Mouse (Mus musculus): ENCODE results near the gene Adarb1. TPM values are rescaled to one million over a fixed set of nuclear protein-coding genes. Genes with fewer than 3 reads are reported as not detected.

The Adarb1 gene
- polyA plus RNA-seq, 1 experiment from 2014 or later: 10.9 TPM

DNA sequence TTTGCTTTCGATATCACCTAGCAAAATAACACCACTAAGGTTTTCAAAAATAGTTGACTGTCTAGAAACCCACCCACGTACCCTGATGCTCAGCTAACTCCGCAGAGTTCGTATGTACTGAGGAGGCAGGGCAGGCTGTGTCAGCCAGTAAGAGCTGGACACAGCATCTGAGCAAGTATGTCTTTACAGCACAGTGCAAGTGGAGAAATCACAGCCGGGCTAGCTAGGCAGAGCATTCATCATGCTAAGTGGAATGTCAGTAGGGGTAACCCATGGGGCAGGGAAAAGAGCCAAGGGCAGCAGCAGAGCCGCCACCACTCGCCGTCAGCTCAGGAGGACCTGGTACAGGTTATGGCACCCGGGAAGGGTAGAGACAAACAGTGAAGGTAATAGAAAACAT is 84.6 kb downstream of the Adarb1 start:
- H3K9ac ChIP-seq (replicated peaks): no peak overlapping the region
- ATAC-seq: no peak
- WGBS: 88% methylated on average over 9 of the region's 9 CpGs
- no peaks in the 10 kb centered on the region for H3K27me3 ChIP-seq
- H3K9me3 ChIP-seq: no peaks in the 10 kb centered on the region
- no peak overlapping the region for H3K4me2 ChIP-seq (replicated peaks)
- H3K4me1 ChIP-seq (replicated peaks): peaks cover 8% of the 10 kb centered on the region; the same call in 1 of the 2 replicates
- no peaks in the 10 kb centered on the region for H3K36me3 ChIP-seq
- H3K4me3 ChIP-seq (replicated peaks): no peak overlapping the region
- no peak overlapping the region for H3K27ac ChIP-seq

DNA sequence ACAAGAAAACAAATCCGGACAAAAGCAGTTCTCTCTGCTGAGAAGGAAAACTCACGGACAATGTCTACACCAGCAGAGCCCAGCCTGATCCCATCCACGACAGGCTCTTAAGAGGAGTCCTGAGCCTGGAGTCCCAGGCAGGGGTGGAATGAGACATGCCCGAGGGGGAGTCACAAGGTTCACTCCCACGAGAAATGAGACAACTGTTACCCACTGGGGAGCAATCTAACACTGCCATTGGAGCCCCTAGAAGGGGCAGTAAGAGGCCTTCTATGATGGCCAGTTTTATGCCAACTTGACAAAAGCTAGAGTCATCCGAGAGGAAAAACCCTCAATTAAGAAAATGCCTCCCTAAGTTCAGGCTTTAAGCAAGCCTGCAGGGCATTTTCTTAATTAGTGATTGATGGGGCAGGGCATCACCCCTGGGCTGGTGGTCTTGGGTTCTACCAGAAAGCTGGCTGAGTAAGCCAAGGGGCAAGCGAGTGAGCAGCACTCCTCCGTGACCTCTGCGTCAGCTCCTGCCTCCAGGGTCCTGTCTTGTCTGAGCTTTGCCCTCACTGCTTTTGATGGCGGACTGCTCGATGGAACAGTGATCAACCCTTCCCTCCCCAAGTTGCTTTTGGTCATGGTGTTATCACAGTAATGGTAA is 88.5 kb downstream of the Adarb1 start:
- no peak for ATAC-seq
- Histone ChIP-seq H3K4me1 (replicated peaks) (no peaks in the 10 kb centered on the region), H3K4me3 (replicated peaks) (no peak overlapping the region), H3K36me3 (no peaks in the 10 kb centered on the region), H3K9ac (replicated peaks) (no peak overlapping the region), H3K27me3 (no peaks in the 10 kb centered on the region), H3K9me3 (no peaks in the 10 kb centered on the region), H3K27ac (no peak overlapping the region), H3K4me2 (replicated peaks) (no peak overlapping the region)
- 79% methylated on average over 11 of the region's 11 CpGs for WGBS

DNA sequence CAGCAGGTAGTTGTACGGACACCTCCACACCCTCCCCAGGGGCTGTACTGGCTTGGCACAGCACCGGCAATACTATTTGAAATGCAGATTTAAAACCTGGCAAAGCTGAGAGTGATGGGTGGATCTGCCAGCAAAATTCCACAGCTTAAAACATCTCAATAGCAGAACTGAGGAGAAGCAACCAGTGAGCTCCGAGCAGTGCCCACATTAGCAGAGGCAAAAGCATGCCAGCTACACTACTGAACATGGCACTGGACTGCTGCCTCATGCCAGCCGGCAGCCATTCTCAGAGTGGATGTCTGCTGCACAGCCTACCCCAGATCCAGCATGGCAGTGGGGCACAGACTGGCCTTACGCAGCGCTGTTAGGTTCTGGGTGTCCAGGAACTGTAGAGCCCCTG is 93.4 kb downstream of the Adarb1 start:
- Histone ChIP-seq H3K4me1 (replicated peaks) (no peaks in the 10 kb centered on the region), H3K9ac (replicated peaks) (no peak overlapping the region), H3K4me3 (replicated peaks) (no peak overlapping the region), H3K27me3 (no peaks in the 10 kb centered on the region), H3K36me3 (no peaks in the 10 kb centered on the region), H3K4me2 (replicated peaks) (no peak overlapping the region), H3K27ac (no peak overlapping the region), H3K9me3 (no peaks in the 10 kb centered on the region)
- no peak for ATAC-seq
- WGBS: 90% methylated on average over 6 of the region's 6 CpGs

DNA sequence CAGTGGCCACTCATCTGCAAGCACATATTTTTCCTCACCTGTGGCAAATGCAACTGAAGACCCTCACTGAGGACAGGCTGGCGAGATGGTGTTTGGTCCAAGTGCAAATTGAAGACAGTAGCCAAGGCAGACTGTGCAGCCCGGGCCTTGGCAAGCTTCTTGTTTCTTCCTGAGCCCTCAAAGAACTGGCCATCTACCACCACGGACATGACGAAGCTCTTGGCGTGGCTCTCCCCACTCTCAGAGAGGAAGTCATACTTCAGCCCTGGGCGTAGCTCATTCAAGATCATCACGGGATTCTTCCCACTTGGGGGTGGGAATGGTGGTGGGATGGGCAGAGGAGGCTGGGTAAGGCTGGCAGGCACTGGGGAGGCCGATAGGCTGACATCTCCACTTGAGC is 96.5 kb downstream of the Adarb1 start:
- ATAC-seq: no peak
- no peaks in the 10 kb centered on the region for H3K9me3 ChIP-seq
- H3K4me1 ChIP-seq (replicated peaks): no peaks in the 10 kb centered on the region
- no peak overlapping the region for H3K9ac ChIP-seq (replicated peaks)
- no peak overlapping the region for H3K4me3 ChIP-seq (replicated peaks)
- no peaks in the 10 kb centered on the region for H3K27me3 ChIP-seq
- no peaks in the 10 kb centered on the region for H3K36me3 ChIP-seq
- H3K27ac ChIP-seq: no peak overlapping the region
- no peak overlapping the region for H3K4me2 ChIP-seq (replicated peaks)
- WGBS: 94% methylated on average over 8 of the region's 8 CpGs

GRCm38 (mm10) chr10:77321001-77321400 is 97.1 kb downstream of the Adarb1 start:
- Histone ChIP-seq H3K9me3 (no peaks in the 10 kb centered on the region), H3K4me1 (replicated peaks) (no peaks in the 10 kb centered on the region), H3K4me2 (replicated peaks) (no peak overlapping the region), H3K27ac (no peak overlapping the region), H3K9ac (replicated peaks) (no peak overlapping the region), H3K4me3 (replicated peaks) (no peak overlapping the region), H3K27me3 (no peaks in the 10 kb centered on the region), H3K36me3 (no peaks in the 10 kb centered on the region)
- no peak for ATAC-seq
- 78% methylated on average over 1 of the region's 1 CpGs for WGBS

GRCm38 (mm10) chr10:77315682-77316081 is 102.4 kb downstream of the Adarb1 start:
- ATAC-seq: no peak
- no peak overlapping the region for H3K4me2 ChIP-seq (replicated peaks)
- no peak overlapping the region for H3K4me3 ChIP-seq (replicated peaks)
- peaks cover 11% of the 10 kb centered on the region for H3K36me3 ChIP-seq
- 90% methylated on average over 2 of the region's 2 CpGs for WGBS
- no peak overlapping the region for H3K27ac ChIP-seq
- H3K27me3 ChIP-seq: no peaks in the 10 kb centered on the region
- no peaks in the 10 kb centered on the region for H3K4me1 ChIP-seq (replicated peaks)
- H3K9me3 ChIP-seq: no peaks in the 10 kb centered on the region
- H3K9ac ChIP-seq (replicated peaks): no peak overlapping the region

GRCm38 (mm10) chr10:77314711-77315266 is 103.3 kb downstream of the Adarb1 start:
- ATAC-seq: no peak
- Histone ChIP-seq H3K4me2 (replicated peaks) (no peak overlapping the region), H3K9ac (replicated peaks) (no peak overlapping the region), H3K9me3 (no peaks in the 10 kb centered on the region), H3K27ac (no peak overlapping the region), H3K4me3 (replicated peaks) (no peak overlapping the region), H3K36me3 (peaks cover 15% of the 10 kb centered on the region), H3K27me3 (no peaks in the 10 kb centered on the region), H3K4me1 (replicated peaks) (no peaks in the 10 kb centered on the region)
- WGBS: 86% methylated on average over 9 of the region's 9 CpGs

DNA sequence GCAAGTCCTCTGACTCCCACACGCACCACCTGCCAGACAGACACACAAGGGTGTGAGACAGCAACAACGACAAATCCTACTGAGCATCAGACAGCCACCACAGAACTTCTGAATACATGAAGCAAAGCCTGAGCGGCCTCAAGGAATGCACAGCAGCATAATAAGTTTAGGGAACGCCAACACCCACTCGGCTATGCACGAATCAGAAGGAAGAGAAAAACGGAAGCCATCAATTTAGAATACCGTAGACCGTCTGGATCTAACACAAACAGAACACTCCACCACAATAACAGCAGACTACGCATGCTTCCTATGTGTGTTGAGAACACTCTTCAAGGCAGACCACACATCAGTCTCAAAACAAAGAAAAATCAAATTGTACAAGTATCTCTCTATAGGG is 109.1 kb downstream of the Adarb1 start:
- Histone ChIP-seq H3K9ac (replicated peaks) (no peak overlapping the region), H3K4me1 (replicated peaks) (peaks cover 21% of the 10 kb centered on the region), H3K9me3 (no peaks in the 10 kb centered on the region), H3K27me3 (no peaks in the 10 kb centered on the region), H3K27ac (no peak overlapping the region), H3K4me3 (replicated peaks) (no peak overlapping the region), H3K4me2 (replicated peaks) (no peak overlapping the region), H3K36me3 (peaks cover 15% of the 10 kb centered on the region)
- 71% methylated on average over 10 of the region's 10 CpGs for WGBS
- no peak for ATAC-seq

GRCm38 (mm10) chr10:77305766-77306165 is 112.3 kb downstream of the Adarb1 start:
- no peaks in the 10 kb centered on the region for H3K27me3 ChIP-seq
- H3K27ac ChIP-seq: peak overlapping the region; percentile 68
- H3K36me3 ChIP-seq: peaks cover 19% of the 10 kb centered on the region
- no peak overlapping the region for H3K9ac ChIP-seq (replicated peaks)
- ATAC-seq: no peak
- H3K4me2 ChIP-seq (replicated peaks): no peak overlapping the region
- H3K4me1 ChIP-seq (replicated peaks): peaks cover 21% of the 10 kb centered on the region
- 81% methylated on average over 8 of the region's 8 CpGs for WGBS
- H3K9me3 ChIP-seq: no peaks in the 10 kb centered on the region
- H3K4me3 ChIP-seq (replicated peaks): no peak overlapping the region

- peaks cover 17% of the 10 kb centered on the region for H3K36me3 ChIP-seq
- H3K4me3 ChIP-seq (replicated peaks): no peak overlapping the region
- peak overlapping the region; percentile 68 for H3K27ac ChIP-seq
- H3K9ac ChIP-seq (replicated peaks): no peak overlapping the region
- peak; percentile 75 for ATAC-seq
- no peaks in the 10 kb centered on the region for H3K27me3 ChIP-seq
- no peaks in the 10 kb centered on the region for H3K9me3 ChIP-seq
- no peak overlapping the region for H3K4me2 ChIP-seq (replicated peaks)
- WGBS: 12% methylated on average over 4 of the region's 4 CpGs
- peaks cover 21% of the 10 kb centered on the region for H3K4me1 ChIP-seq (replicated peaks)
Observed at GRCm38 (mm10) chr10:77304840-77305533, 113.1 kb downstream of the Adarb1 start.

DNA sequence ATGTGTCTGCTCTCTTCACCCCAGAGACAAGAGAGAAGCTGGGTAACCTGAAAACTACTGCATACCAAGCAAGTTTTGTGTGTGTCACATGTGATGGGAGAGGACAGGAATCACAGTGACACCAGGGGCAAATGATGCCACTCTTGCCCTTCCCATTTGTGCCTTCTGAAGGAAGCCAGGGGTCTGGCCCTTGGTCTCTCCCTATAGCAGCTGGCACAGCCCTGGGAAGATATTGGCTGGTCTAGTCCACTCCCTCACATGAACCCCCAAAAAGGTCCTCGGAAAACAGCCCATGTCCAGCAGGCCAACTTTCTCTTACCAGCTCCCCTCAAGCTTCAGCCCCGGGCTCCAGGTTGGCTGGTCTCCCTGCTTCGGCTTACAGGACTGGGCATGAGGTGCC is 113.7 kb downstream of the Adarb1 start:
- Histone ChIP-seq H3K27me3 (no peaks in the 10 kb centered on the region), H3K27ac (no peak overlapping the region), H3K9ac (replicated peaks) (peak overlapping the region; percentile 1; the same call in 1 of the 2 replicates), H3K4me3 (replicated peaks) (no peak overlapping the region), H3K36me3 (peaks cover 23% of the 10 kb centered on the region), H3K4me2 (replicated peaks) (no peak overlapping the region), H3K4me1 (replicated peaks) (peaks cover 21% of the 10 kb centered on the region), H3K9me3 (no peaks in the 10 kb centered on the region)
- no peak for ATAC-seq
- WGBS: 48% methylated on average over 3 of the region's 3 CpGs

DNA sequence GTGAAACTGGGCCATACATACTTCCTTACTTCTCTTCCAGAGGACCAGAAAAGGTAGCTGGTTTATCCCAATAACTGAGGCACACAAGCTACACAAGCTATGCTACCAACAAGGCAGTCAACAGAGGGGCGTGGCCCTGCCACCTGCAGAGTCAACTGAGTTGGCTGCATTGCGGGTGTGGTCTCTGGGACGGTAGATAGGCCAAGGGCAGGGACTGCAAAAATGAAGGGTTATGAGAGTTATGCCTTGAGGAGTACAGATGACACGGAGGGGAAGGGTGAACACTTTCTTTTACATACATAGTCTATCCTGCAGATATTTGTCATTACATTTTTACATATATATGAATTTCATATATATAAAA is 117.2 kb downstream of the Adarb1 start:
- no peaks in the 10 kb centered on the region for H3K9me3 ChIP-seq
- no peaks in the 10 kb centered on the region for H3K27me3 ChIP-seq
- no peak overlapping the region for H3K4me3 ChIP-seq (replicated peaks)
- no peak overlapping the region for H3K27ac ChIP-seq
- H3K4me1 ChIP-seq (replicated peaks): peaks cover 19% of the 10 kb centered on the region
- no peak overlapping the region for H3K4me2 ChIP-seq (replicated peaks)
- WGBS: 89% methylated on average over 4 of the region's 4 CpGs
- no peak for ATAC-seq
- H3K36me3 ChIP-seq: peaks cover 32% of the 10 kb centered on the region
- no peak overlapping the region for H3K9ac ChIP-seq (replicated peaks)

All from midbrain, embryonic 13.5 days (tissue).